Mouse (Mus musculus) brain, adult 2 months (tissue): ENCODE measurements around the gene Srrm4.

Source experiments
- DNase-seq: peaks from one replicate; pipeline ENCODE4 v3.0.0; 2011; ENCODE audit warnings: low read depth, low spot score

Gene Srrm4

GRCm38 (mm10) chr5:116407936-116408335, 183.7 kb downstream of the Srrm4 start:
- peak; percentile 26 for DNase-seq

- DNase-seq: peak; percentile 14
These were observed 184.3 kb downstream of the Srrm4 start for GRCm38 (mm10) chr5:116407321-116407720.

DNA sequence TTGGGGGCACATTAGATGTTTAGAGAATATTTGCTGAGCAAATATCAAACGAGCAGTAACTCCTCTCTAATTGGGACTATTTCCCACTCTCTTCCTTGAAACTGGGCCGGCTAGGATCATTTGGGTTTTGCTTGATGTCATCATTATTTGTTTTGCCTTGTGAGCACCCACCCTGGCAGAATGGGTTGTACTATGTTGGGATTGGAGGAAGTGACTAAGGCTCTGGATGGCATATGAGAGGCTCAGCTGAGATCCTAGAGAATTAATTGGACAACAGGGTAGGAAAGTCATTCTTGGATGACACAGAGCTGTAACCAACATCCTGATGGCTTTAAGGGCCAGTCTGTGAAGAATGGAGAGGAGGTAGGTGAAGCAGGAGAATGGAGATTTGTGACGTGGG, 185.1 kb downstream of the Srrm4 start:
- DNase-seq: no peak

DNA sequence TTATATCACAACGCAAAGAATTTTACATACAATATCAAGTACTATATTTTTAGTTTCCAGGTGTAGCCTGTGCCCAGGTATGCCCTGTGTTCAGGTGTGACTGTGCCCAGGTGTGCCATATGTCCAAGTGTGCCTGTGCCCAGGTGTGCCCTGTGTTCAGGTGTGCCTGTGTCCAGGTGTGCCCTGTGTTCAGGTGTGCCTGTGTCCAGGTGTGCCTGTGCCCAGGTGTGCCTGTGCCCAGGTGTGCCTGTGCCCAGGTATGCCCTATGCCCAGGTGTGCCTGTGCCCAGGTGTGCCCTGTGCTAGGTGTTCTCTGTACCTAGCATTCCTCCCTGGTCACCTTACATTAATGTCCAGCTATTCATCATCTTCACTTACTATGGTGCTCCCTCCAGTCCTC, 185.7 kb downstream of the Srrm4 start:
- no peak for DNase-seq

DNA sequence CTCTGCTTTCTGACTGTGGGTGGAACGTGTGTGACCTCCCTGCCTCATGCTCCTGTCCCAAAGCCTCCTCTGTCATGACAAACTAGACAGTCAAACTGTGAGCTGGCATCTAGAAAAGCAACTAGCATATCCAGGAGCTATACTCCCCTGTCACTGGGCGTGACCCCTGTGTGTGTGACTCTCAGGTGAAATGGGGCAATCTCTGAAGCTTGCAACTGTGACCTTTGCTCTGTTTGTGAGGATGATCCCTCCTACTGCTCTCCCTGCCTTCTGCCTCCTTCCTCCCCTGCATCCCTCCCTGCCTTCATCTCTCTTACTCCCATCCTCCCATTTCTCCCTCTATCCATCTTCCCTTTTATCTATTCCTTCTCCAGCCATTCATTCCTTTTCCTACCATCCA, 187.6 kb downstream of the Srrm4 start:
- DNase-seq: no peak

- no peak for DNase-seq
These were observed 190.8 kb downstream of the Srrm4 start for GRCm38 (mm10) chr5:116400801-116401200.

DNA sequence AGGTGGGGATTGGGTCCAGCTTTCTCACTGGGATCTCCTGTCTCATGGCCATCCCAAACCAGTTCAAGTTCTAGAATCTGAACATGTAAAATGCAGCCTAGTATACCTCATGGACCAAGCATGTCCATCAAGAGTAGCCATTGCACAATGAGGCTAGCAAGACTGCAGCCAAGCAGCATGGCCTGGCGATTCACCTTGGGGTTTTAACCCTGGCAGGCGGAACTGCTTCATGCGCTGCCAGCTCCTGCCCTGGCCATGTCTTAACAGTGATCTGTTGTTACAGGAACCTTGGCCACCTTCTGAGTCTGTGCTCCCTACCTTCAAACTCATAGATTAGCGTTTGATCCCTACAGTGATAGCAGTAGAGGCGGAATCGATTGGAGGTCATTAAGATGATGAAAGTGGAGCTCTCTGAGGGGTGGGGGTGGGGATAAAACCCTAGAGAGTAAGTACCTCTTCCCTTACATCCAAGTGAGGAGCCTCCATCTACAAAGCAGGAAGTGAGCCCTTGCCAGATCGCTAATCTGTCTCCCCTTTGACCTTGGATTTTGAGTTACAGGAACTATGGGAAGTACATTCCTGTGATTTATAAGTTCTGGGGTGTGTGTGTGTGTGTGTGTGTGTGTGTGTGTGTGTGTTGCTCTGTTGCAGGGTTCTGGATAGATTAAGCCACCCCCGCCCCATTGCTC, 191.4 kb downstream of the Srrm4 start:
- DNase-seq: no peak

DNA sequence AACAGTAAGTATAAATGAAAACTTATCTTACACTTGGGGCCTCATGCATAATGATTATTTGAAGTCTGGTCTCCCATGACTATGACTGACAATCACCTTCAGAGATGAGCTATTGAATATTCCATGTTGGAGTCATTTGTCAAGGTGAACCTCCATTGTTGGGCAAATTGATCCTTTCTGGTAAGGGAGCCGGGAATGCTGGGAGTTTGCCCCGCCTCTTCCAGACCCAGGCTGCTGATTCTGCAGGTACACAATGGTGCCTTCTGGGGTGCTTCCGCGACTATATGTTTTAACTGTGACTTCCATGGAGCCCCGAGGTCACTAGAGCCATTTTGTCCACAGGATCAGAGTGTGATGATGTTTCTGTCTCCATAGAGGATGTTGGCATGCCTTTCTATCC, 195.5 kb downstream of the Srrm4 start:
- no peak for DNase-seq

GRCm38 (mm10) chr5:116392603-116393002, 199.0 kb downstream of the Srrm4 start:
- no peak for DNase-seq

DNA sequence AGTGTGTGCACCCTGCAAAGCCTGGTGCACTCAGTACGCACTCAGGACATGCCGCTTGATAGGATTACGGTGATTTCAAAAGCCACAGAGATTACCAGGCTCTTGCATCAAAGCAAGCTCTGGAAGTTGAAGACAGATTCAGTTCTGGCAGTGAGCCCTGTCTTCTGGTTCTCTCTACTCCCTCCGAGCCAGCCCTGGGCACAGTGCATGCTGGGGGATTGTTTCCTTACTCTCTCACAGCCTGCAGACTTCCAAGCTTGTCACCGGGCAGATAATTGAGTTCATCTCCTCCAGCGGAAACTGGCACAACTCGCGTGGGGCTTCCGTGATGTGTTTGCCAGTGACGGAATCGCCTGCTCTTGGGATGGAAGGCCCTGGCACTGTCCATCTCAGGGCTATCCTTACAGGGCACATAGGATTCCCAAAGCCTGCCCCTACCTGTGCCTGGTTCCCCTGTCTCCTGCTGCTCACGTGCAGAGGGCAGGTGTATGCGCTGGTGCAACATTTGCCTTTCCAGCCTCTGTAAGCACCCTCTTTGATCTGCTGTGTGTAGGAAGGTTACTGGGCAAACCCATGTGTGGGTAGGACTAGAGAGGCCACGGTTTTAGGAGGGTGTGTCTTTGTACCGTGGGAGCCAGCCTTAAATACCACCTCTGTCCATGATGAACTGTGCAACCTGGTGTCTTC, 201.6 kb downstream of the Srrm4 start:
- peak; percentile 84 for DNase-seq

DNA sequence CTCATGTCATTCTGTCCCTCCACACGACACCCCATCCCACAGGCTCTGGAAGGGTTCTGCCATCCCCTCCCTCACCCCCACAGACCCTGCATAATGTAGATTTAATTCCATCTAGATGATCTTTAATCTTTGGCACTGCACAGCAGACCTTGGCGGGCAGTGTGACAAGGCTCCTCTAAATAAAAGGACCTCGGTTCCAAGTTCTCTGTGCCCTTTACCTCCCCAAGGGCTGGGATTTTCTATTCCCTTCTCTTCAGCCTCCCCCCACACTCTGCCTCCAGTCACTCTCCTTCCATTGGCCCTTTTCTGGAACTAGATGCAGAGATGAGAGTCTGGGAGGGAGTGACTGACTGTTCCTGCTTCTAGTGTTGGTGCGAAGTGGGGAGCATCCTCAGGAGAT, 202.3 kb downstream of the Srrm4 start:
- no peak for DNase-seq
